Mouse (Mus musculus): Measurements from ENCODE around the gene Heyl. TPM values are rescaled to one million over a fixed set of nuclear protein-coding genes. Genes with fewer than 3 reads are reported as not detected.

Gene Heyl
- polyA plus RNA-seq, 1 experiment from 2014 or later = 4.9 TPM

DNA sequence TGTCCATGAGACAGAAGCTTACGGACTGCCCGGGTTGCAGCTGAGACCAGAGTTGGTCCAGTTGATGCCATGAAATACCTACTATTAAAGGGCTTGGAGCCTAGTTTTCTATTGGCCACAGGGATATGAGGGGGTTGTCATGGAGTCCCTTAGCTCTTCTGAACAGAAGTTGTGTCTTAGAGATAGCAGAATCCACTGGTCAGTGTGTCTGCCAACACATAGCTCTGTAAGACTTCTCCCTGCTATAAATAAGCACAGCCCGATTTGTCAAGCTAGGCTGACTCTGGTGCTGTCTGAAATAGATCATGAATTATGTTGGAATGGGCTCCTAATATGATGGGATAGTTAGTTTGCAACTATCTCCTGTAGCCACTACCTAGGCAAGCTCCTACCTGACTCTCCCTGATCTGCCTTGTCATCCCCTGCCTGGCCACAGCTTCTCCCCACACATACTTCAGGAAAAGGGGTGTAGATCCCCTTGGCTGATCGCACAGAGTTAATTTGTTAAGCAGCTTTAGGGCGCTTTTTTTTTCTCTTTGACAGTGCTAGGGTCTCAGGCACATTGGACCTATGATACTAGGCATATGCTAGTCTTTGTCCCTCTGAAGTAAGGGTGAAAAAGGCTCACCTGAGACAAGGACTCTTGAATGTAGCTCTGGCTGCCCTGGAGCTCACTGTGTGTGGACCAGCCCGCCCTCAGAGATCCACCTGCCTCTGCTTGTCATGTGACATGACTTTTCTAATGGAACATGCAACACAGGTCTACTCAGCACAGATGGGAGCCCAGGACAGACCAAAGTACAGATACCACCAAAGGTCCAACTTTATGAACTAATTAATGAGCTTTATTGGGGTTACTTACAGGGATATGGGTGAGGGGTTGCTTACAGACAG is 51.6 kb downstream of the Heyl start:
- DNase-seq (ENCODE audit: low spot score) = peak; percentile 9
- Histone ChIP-seq H3K4me3 (ENCODE audit: low read depth, low read length) (peak overlapping the region; percentile 49; the same call in 1 of the 2 replicates), H3K4me1 (replicated peaks; ENCODE audit: control insufficient read depth, insufficient read depth) (peaks cover 3% of the 10 kb centered on the region; the same call in 1 of the 2 replicates), H3K36me3 (ENCODE audit: control insufficient read depth, insufficient read depth, low read length) (peaks cover 12% of the 10 kb centered on the region), H3K27ac (replicated peaks) (no peak overlapping the region), H3K9me3 (ENCODE audit: control insufficient read depth, low read length) (no peaks in the 10 kb centered on the region), H3K27me3 (ENCODE audit: control insufficient read depth, insufficient read depth, low read length) (no peaks in the 10 kb centered on the region), H3K9ac (ENCODE audit: low read length) (no peak overlapping the region), H3K4me2 (replicated peaks; ENCODE audit: low read depth) (peak overlapping the region; percentile 73)
- TF ChIP-seq EP300 (optimal IDR thresholded peaks at IDR 0.05) = no peak
- no peak for TF ChIP-seq CTCF (IDR thresholded peaks at IDR 0.05; ENCODE audit: low read depth)
- WGBS = 67% methylated on average over 6 of the region's 6 CpGs
- ATAC-seq (ENCODE audit: low FRiP score, low TSS enrichment) = no peak

DNA sequence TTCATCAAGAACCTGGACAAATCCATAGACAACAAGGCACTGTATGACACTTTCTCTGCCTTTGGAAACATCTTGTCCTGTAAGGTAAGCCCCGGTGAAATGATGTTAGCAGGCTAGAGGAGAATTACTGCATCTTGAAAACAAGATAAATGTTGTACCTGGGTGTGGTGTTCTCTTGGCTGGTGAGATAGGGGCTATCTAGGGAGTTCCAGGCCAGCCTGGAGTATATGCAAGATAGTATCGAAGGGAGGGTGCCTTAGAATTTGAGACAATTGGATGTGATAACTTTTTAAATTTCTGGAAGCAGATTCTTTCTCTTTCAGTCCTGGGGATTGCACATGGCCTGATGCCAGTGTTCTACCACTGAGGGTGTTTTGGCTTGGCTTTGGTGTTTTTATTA is 53.4 kb downstream of the Heyl start:
- ATAC-seq (ENCODE audit: low FRiP score, low TSS enrichment) (no peak), DNase-seq (ENCODE audit: low spot score) (no peak)
- H3K4me1 ChIP-seq (replicated peaks; ENCODE audit: control insufficient read depth, insufficient read depth) = peaks cover 3% of the 10 kb centered on the region; the same call in 1 of the 2 replicates
- H3K9me3 ChIP-seq (ENCODE audit: control insufficient read depth, low read length) = no peaks in the 10 kb centered on the region
- no peak overlapping the region for H3K4me3 ChIP-seq (ENCODE audit: low read depth, low read length)
- H3K9ac ChIP-seq (ENCODE audit: low read length) = no peak overlapping the region
- no peaks in the 10 kb centered on the region for H3K27me3 ChIP-seq (ENCODE audit: control insufficient read depth, insufficient read depth, low read length)
- H3K4me2 ChIP-seq (replicated peaks; ENCODE audit: low read depth) = no peak overlapping the region
- TF ChIP-seq EP300 (optimal IDR thresholded peaks at IDR 0.05) (no peak), CTCF (IDR thresholded peaks at IDR 0.05; ENCODE audit: low read depth) (no peak)
- peaks cover 12% of the 10 kb centered on the region for H3K36me3 ChIP-seq (ENCODE audit: control insufficient read depth, insufficient read depth, low read length)
- H3K27ac ChIP-seq (replicated peaks) = no peak overlapping the region
- WGBS = 77% methylated on average over 2 of the region's 2 CpGs

DNA sequence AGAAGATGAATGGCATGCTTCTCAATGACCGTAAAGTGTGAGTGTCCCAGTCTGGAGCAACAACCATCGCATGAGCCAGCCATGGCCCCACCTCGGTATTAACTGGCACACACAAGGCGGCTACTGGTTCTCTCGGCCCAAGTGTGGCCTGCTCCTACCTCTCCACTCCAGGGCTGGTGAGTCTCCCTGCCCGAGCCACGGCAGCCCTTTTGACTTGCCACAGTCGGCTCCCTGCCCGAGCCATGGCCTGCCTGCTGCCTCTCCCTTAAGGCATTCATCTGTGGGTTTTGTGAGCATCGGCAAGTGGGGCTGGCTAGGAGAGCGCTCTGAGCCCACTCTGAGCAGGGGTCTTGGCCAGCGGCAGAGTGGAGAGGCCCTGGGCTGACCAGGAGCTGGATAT is 55.7 kb downstream of the Heyl start:
- WGBS = 91% methylated on average over 12 of the region's 12 CpGs
- Histone ChIP-seq H3K4me3 (ENCODE audit: low read depth, low read length) (no peak overlapping the region), H3K4me1 (replicated peaks; ENCODE audit: control insufficient read depth, insufficient read depth) (peaks cover 2% of the 10 kb centered on the region; the same call in 1 of the 2 replicates), H3K27ac (replicated peaks) (no peak overlapping the region), H3K9ac (ENCODE audit: low read length) (no peak overlapping the region), H3K36me3 (ENCODE audit: control insufficient read depth, insufficient read depth, low read length) (peaks cover 25% of the 10 kb centered on the region), H3K27me3 (ENCODE audit: control insufficient read depth, insufficient read depth, low read length) (no peaks in the 10 kb centered on the region), H3K9me3 (ENCODE audit: control insufficient read depth, low read length) (no peaks in the 10 kb centered on the region), H3K4me2 (replicated peaks; ENCODE audit: low read depth) (no peak overlapping the region)
- TF ChIP-seq CTCF (IDR thresholded peaks at IDR 0.05; ENCODE audit: low read depth) (no peak), EP300 (optimal IDR thresholded peaks at IDR 0.05) (no peak)
- ATAC-seq (ENCODE audit: low FRiP score, low TSS enrichment) = no peak
- DNase-seq (ENCODE audit: low spot score) = peak; percentile 12

DNA sequence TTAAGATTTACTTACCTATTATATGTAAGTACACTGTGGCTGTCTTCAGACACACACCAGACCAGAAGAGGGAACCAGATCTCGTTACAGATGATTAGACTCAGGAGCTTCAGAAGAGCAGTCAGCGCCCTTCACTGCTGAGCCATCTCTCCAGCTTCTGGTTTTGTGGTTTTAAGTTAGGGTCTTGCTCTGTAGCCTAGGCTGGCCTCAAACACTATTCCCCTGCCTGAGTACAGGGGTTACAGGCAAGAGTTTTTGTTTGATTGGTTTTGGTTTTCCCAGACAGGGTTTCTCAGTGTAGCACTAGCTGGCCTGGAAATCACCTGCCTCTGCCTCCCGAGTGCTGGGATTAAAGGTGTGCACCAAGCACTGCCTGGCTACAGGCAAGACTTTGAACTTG is 59.0 kb downstream of the Heyl start:
- Histone ChIP-seq H3K4me1 (replicated peaks; ENCODE audit: control insufficient read depth, insufficient read depth) (no peaks in the 10 kb centered on the region), H3K4me3 (ENCODE audit: low read depth, low read length) (no peak overlapping the region), H3K27me3 (ENCODE audit: control insufficient read depth, insufficient read depth, low read length) (no peaks in the 10 kb centered on the region), H3K27ac (replicated peaks) (no peak overlapping the region), H3K9me3 (ENCODE audit: control insufficient read depth, low read length) (no peaks in the 10 kb centered on the region), H3K9ac (ENCODE audit: low read length) (no peak overlapping the region), H3K4me2 (replicated peaks; ENCODE audit: low read depth) (no peak overlapping the region), H3K36me3 (ENCODE audit: control insufficient read depth, insufficient read depth, low read length) (peaks cover 38% of the 10 kb centered on the region)
- DNase-seq (ENCODE audit: low spot score) (no peak), ATAC-seq (ENCODE audit: low FRiP score, low TSS enrichment) (no peak)
- WGBS = 88% methylated on average over 3 of the region's 3 CpGs
- no peak for TF ChIP-seq EP300 (optimal IDR thresholded peaks at IDR 0.05)
- TF ChIP-seq CTCF (IDR thresholded peaks at IDR 0.05; ENCODE audit: low read depth) = no peak

DNA sequence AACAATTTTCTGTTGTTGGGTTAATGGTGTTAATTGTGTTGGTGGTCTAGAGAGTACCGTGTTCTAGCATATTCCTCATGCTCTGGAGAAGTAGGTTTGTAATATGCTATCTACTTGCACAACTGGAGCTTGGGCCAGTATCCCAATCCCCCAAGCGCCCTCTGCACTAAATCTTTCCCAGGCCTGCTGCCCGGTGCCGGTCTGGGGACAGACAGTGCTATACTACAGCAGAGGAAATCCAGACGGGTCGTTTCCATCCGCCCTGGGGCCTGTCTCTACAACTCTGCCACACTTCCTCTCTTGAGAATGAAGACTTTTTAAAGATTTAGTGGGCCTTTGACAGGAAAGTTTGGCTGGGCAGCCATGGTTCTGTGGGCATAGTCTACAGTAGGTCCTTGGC is 59.6 kb downstream of the Heyl start:
- Histone ChIP-seq H3K4me2 (replicated peaks; ENCODE audit: low read depth) (no peak overlapping the region), H3K4me3 (ENCODE audit: low read depth, low read length) (no peak overlapping the region), H3K4me1 (replicated peaks; ENCODE audit: control insufficient read depth, insufficient read depth) (no peaks in the 10 kb centered on the region), H3K9me3 (ENCODE audit: control insufficient read depth, low read length) (no peaks in the 10 kb centered on the region), H3K36me3 (ENCODE audit: control insufficient read depth, insufficient read depth, low read length) (peaks cover 40% of the 10 kb centered on the region), H3K27me3 (ENCODE audit: control insufficient read depth, insufficient read depth, low read length) (no peaks in the 10 kb centered on the region), H3K27ac (replicated peaks) (no peak overlapping the region), H3K9ac (ENCODE audit: low read length) (no peak overlapping the region)
- no peak for ATAC-seq (ENCODE audit: low FRiP score, low TSS enrichment)
- TF ChIP-seq CTCF (IDR thresholded peaks at IDR 0.05; ENCODE audit: low read depth) (no peak), EP300 (optimal IDR thresholded peaks at IDR 0.05) (no peak)
- whole genome bisulfite sequencing = 84% methylated on average over 7 of the region's 7 CpGs
- no peak for DNase-seq (ENCODE audit: low spot score)
